9 mouse cellular contexts compared by ENCODE assay signal in genomic region chr14:16497226-16497661, GRCm38 (mm10).
DNase-seq lines count a peak whose midpoint lies in the region.
"Had no signal": no experiment of that assay in that cellular context is flagged by ENCODE, and none has a peak within 500 bp of the region (broad histone marks: within the 10 kb centered on the region; RNA-seq: fewer than 3 reads in every experiment).

No protein-coding gene starts in this region.

- intact Hi-C loops in gastrocnemius, postnatal 14 days (cut with DNase I; ENCODE audit: low total_unique reads), result no loop called here
- intact Hi-C loops in heart, postnatal 14 days (cut with DNase I), result loop anchor here (5.0 kb wide), 2 partner anchors 45 to 75 kb away; no protein-coding TSS in a partner anchor

- DNase-seq in layer of hippocampus, adult 9-11 months, result peak; percentile 29
- DNase-seq in layer of hippocampus, postnatal 10 days (ENCODE audit: low spot score in 2 of 2), result no peak
- peak; percentile 65 for DNase-seq in gastrocnemius, postnatal 14 days
- DNase-seq in heart, postnatal 14 days, result peak; percentile 46 to 49
- DNase-seq in lung, postnatal 14 days, result peak; percentile 26
- DNase-seq in cerebellum, adult 9-11 months, result no peak
- DNase-seq in spleen, postnatal 14 days (ENCODE audit: low spot score in 2 of 2), result no peak
- DNase-seq: kidney, postnatal 25 days; thymus, adult 18-20 months had no signal

Comparison
In these comparisons a context has a peak if more than half of its experiments do, and no peak if none do; other contexts are left out.
1. DNase-seq: peak in layer of hippocampus, adult 9-11 months (single experiment), gastrocnemius, postnatal 14 days (single experiment), heart, postnatal 14 days (2 of 2) and lung, postnatal 14 days (single experiment); none in layer of hippocampus, postnatal 10 days (0 of 2), cerebellum, adult 9-11 months (single experiment) and spleen, postnatal 14 days (0 of 2).